Mouse (Mus musculus) E14TG2a.4 (cell line): ENCODE measurements at regions not wholly inside any gene's neighbourhood (a gene's known extent, or its start where the extent isn't known, plus 50 kb on each side); places are given as distances from the start of the nearest gene placed in this dataset.

Experiments used
- CTCF ChIP-seq: conservative IDR thresholded peaks from 2 replicates; pipeline ENCODE4 v1.5.1; 2014; ENCODE audit warnings: low read length
- NANOG ChIP-seq: IDR thresholded peaks from 2 replicates; pipeline ENCODE4 v1.6.1; 2014; ENCODE audit warnings: borderline replicate concordance, low read length, mixed read lengths
- POU5F1 ChIP-seq: IDR thresholded peaks from 2 replicates; pipeline ENCODE4 v1.6.1; 2014; ENCODE audit warnings: low read length, borderline replicate concordance

DNA sequence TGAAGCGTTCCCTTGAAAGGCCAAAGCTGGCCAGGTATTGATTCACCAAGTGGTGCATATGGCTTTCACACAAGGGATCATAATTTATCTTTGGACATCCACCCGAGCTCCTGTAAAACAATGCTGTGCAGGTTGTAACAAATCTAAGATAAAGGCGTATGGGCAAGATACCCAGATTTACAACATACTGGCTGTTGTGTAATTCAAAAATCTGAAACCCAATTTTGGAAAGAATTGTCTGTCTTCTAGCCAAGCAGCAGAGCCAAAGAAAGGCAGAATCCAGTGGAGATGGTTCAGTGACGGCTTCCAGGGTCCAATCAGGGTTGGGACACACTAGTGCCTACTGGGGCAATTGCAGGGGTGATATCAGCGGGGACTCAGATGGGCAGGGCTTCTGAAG, 70.3 kb downstream of the Klf4 start:
- no peak for TF ChIP-seq CTCF
- TF ChIP-seq POU5F1: no peak
- no peak for TF ChIP-seq NANOG
